Mouse (Mus musculus) testis, adult 2 months (tissue): ENCODE measurements at regions not wholly inside any gene's neighbourhood (a gene's known extent, or its start where the extent isn't known, plus 50 kb on each side); places are given as distances from the start of the nearest gene placed in this dataset.

Experiments used
- CTCF ChIP-seq: fragments of 200-500 bp; IDR thresholded peaks from 2 replicates; pipeline ENCODE4 v1.5.1; 2012; ENCODE audit warnings: low read depth, mild to moderate bottlenecking, inconsistent platforms, low read length, moderate library complexity; ENCODE audit not compliant: control insufficient read depth, insufficient read depth, insufficient replicate concordance
- POLR2A ChIP-seq: fragments of 200-500 bp; IDR thresholded peaks from 2 replicates; pipeline ENCODE4 v1.6.1; 2012; ENCODE audit warnings: low read depth, mild to moderate bottlenecking, inconsistent platforms, low read length, moderate library complexity; ENCODE audit not compliant: control insufficient read depth

DNA sequence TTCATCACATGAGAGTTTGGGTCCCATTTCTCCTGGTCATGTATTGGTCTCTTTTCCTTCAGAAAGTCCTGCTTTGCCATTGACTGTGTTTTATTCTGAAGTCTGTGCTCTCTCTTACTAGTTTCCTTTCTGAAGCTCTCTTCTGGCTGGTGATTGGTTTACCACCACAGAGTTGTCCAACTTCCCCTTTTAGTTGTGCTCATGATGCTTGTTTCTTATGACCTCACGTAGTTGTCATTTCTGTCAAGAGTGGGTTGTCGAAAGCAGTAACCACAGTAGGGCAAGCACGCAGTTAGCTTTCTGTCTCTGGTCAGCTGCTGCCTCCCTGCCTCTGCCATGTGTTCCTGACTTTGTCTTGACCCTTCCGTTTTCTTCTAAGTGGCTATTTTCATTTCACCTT is 112.0 kb downstream of the Pabpc6 start:
- TF ChIP-seq POLR2A (no peak), CTCF (no peak)
